Mouse (Mus musculus) CH12.LX (cell line): Measurements from ENCODE around the gene Gm5142.

Source experiments
- CTCF ChIP-seq, 2 experiments: IDR thresholded peaks in 1 of 2; conservative IDR thresholded peaks in 1 of 2; 2 replicates each; pipeline ENCODE4 v1.5.1; 2011 to 2012; ENCODE audit warnings: low read depth in 2 of 2, low read length in 2 of 2, improper control_type of control experiment in 1 of 2, inconsistent platforms in 1 of 2, mild to moderate bottlenecking in 1 of 2, moderate library complexity in 1 of 2
- E2F4 ChIP-seq: IDR thresholded peaks from 2 replicates; pipeline ENCODE4 v1.6.1; 2011; ENCODE audit warnings: low read depth, low read length, improper control_type of control experiment; ENCODE audit not compliant: insufficient replicate concordance
- NRF1 ChIP-seq: IDR thresholded peaks from 2 replicates; pipeline ENCODE4 v1.6.1; 2014; ENCODE audit warnings: low read depth, mild to moderate bottlenecking, inconsistent platforms, low read length, improper control_type of control experiment, moderate library complexity
- RAD21 ChIP-seq: IDR thresholded peaks from 2 replicates; pipeline ENCODE4 v1.6.1; 2011; ENCODE audit warnings: low read depth, mild to moderate bottlenecking, low read length, improper control_type of control experiment, moderate library complexity
- SMC3 ChIP-seq: IDR thresholded peaks from 2 replicates; pipeline ENCODE4 v1.6.1; 2011; ENCODE audit warnings: low read depth, low read length, improper control_type of control experiment

DNA sequence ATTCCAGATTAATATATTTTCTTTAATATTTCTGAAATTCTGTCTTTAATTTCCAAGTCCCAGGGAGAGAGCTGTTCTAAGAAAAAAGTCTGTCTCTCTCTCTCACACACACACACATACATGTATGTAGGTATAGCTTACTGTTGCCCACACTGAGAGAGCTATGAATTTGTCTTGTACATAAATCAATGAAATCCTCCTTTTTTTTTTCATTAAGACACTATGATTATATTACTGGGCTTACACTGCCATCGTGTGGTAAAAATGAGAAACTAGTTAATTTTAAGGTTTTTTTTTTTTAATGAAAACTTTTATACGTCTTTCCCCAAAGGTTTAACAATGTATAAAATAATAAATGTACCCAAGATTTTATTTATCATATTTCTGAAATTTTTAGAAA lies 64.3 kb downstream of the Gm5142 start:
- TF ChIP-seq NRF1 (no peak), RAD21 (peak; percentile 87), SMC3 (peak; percentile 61), E2F4 (no peak), CTCF (conservative IDR thresholded peaks at IDR 0.05 in 1 of 2, IDR thresholded peaks at IDR 0.05 in 1 of 2; ENCODE audit: low read depth in 2 of 2, low read length in 2 of 2) (peak in 1 of 2 experiments; percentile 62; a peak in 2 of 4 replicates)
